Mouse (Mus musculus) right cerebral cortex, postnatal 4 days (tissue): ENCODE data around the gene Siva1.

Source experiments
- DNase-seq: peaks from one replicate; pipeline ENCODE4 v3.0.0-alpha.2; 2022

Gene Siva1

GRCm38 (mm10) chr12:112660576-112661326, 16.3 kb downstream of the Siva1 start:
- DNase-seq, result peak; percentile 61

- DNase-seq, result no peak
These were observed 16.8 kb downstream of the Siva1 start for GRCm38 (mm10) chr12:112661327-112661605.

GRCm38 (mm10) chr12:112661851-112662250, 17.4 kb downstream of the Siva1 start:
- DNase-seq, result no peak

DNA sequence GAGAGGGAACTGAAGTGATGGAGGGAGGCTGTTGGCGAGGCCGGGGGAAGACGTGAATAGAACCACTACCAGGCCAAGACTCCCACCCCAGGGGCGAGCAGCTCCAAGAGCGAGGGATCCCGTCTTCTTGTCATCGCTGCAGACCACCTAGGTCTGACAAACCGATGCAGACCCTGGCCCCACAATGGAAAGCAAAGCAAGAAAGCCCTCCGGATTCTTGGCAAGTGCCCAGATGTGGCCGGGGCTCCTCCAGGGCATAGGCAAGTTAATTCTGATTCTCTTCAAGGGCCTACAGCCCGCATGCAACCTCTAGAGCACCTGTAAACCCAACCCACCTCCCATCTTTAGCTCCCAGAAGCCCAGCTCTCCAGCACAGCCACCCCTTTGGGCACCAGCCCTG, 18.8 kb downstream of the Siva1 start:
- DNase-seq, result no peak

GRCm38 (mm10) chr12:112663716-112664115, 19.2 kb downstream of the Siva1 start:
- no peak for DNase-seq

DNA sequence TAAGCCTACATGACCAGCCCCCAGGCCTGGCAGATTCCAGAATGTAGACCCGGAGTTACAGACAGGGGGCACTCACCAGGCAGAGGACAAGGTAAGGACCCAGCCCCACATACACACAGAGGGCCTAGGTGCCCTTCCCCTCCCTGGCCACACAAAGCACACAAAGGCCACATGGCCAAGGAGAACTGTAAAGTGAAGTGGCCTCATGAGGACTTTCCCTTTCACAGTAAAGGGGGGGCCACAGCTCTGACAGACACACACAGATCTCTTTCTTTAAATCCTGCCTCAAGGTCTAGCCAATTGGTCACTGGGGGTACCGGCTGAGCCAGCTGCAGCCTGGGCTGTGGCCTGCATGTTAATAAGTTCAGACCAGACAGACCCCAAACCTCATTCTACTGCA, 19.6 kb downstream of the Siva1 start:
- DNase-seq, result no peak

GRCm38 (mm10) chr12:112664656-112665055, 20.2 kb downstream of the Siva1 start:
- DNase-seq, result no peak

DNA sequence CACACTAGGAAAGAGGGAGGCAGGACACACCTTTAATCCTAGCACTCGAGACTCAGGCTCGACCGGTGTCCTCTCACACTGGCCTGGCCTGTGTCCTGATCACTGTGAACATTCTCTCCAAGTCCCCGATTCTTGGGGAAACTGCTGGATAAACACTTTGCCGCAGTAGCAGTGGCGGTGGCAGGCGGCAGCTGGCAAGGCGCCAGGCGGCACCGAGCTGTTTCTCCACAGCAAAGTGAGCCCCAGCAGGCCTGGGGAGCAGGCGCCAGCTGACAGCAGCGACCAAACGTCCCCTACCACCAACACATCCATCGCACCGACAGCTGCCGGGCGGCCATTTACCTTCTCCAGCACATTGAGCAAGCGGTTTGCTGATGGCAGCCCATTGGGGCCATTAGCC, 21.0 kb downstream of the Siva1 start:
- DNase-seq, result peak; percentile 83

DNA sequence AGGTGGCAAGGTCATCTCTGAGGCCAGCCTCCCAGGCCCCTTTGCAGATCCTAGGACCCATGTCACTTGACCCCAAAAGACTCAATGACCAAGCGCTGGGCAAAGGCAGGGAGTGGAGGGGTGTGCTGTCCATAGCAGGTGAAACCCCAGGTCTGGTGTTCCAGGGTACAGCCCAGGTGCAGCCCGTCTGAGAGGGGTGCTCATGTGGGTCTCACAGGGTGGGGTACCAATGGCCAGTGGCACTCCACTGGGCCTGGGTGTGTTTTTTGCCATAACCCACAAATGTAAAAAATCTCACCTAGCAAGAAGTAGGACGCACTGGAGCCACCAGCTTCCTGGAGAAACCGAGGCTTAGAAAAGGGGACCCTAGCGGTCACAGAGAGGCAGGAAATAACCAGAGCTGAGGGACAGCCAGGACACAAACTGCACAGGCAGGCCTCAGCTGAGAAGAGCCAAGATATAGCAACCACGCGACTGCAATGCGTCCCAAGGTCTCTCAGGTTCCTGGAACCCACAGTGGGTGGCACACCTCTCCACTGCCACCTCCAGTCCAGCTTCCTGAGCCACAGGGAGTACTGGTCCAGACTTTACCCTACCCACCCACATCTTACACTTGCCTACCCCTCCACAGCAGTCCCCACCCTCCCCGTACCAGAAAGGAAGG, 21.5 kb downstream of the Siva1 start:
- DNase-seq, result no peak

DNA sequence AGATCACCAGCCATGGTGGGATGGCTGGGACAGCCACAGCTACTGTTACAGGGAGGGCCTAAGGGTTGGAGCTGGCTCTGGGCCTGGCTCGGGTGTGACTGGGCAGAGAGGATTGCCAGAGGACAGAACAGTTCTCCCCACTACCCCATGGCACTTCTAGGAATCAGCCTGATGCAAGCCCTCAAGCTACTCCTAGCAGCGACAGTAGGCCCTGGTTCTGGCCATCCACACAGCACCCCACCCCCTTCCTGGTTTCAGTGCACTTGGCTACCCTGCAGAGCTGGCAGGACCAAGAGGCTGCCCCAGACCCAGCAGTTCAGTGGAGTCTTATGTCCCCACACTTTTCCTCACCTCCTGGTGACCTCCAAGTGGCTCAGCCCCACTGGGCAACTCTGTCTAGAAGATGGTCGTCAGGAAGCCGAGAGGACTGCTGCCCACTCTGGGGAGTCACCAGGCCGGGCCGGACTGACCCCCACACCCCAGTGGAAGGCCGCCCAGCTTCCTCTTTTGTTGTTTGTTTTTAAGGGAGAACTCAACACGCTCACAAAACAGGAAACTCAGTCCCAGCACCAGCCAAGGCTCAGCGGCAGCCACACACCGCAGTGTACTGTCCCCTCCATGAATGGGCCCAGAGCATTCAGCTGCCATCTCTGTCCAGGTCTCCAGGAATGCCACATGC, 23.3 kb downstream of the Siva1 start:
- DNase-seq, result no peak

GRCm38 (mm10) chr12:112670718-112671393, 26.4 kb downstream of the Siva1 start:
- DNase-seq, result no peak

DNA sequence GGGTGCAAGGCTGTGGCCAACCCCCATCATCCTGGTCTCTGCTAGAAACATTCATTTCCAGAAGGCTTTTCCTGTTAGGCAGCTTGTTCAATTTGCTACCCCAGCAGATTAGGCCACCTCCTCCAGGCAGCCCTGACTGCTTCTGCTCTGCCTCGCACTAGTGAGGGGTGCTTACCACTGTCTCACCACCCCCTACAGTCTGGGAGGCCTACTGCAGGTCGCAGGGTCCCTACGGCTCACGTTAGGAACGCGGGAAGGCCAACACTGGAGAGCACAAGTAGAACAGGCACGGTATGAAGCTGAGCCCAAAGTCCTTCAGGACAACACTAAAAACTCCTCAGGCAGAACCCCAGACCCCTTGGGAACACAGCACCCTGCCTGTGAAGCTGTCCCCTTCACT, 27.4 kb downstream of the Siva1 start:
- no peak for DNase-seq

- DNase-seq, result no peak
These were observed 28.5 kb downstream of the Siva1 start for GRCm38 (mm10) chr12:112672744-112673575.

DNA sequence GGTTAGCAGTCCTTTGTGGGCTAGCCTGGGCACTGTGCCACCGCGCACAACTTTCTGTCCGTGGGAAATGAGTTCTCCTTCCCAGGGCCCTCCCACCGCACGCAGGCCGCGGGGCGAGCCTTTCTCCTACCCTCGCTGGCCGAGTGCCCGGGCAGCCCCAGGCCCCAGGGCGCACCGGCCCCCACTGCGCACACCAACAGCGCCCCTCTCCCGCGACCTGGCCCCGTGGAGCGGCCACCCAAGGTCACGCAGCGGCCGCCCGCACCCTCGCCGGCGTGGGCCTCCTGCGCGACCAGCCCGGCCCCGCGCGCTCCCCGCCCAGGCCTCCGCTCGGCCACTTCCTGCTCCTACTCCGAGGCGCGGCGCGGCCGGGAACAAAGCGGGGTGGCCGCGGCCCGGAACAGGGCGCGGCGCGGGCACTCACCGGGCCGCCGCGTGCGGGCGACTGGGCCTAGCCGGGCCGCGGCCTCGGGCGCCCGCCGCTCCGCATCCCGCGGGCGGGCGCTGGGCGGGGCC, 29.2 kb downstream of the Siva1 start:
- peak; percentile 70 for DNase-seq

GRCm38 (mm10) chr12:112674132-112675011, 29.9 kb downstream of the Siva1 start, which contains the start of gene Akt1:
Akt1 (minus strand) TSS chr12:112674884.
- peak; percentile 51 for DNase-seq

- peak; percentile 81 for DNase-seq
These were observed 31.0 kb downstream of the Siva1 start for GRCm38 (mm10) chr12:112675245-112676035.

- no peak for DNase-seq
These were observed 32.6 kb downstream of the Siva1 start for GRCm38 (mm10) chr12:112677076-112677475.

DNA sequence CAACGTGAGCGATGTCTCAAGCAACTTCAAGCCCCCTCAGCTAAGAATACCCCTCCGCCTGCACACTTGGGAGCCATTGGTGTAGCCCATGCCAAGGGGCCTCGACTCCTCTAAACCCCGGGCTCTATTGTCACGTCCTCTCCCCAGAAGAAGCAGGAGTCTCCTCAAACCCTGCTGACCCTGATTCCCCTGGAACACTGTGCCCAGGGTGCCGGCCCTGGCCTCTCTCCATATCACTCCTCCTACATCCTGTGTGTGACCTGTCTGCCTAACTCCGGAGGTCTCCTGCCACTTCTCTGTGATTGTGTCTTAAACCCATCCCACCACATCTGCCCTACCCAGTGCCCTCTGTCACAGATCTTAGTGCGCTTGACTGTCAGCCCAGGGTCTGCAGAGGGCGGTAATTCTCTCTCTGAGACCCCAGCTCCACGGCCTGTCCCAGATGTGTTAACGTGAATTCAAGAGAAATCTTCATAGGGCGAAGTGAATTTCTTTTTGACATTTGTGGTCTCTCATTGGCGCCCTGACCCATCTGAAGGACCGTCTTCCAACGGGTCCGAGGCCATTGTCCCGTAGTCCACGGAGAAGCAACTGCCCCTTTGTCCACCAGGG, 33.6 kb downstream of the Siva1 start:
- no peak for DNase-seq

- no peak for DNase-seq
These were observed 34.1 kb downstream of the Siva1 start, which contains the start of gene Zbtb42 for GRCm38 (mm10) chr12:112678555-112679026. Zbtb42 (plus strand) TSS chr12:112678828.
